Mouse (Mus musculus) liver, embryonic 14.5 days (tissue): Measurements from ENCODE around the gene Serpinb6a. TPM values are rescaled to one million over a fixed set of nuclear protein-coding genes. Genes with fewer than 3 reads are reported as not detected.

Source experiments
- ATAC-seq: fragments of 200-750 bp; cut with Nextera tagmentation; 2 replicates; pipeline ENCODE4 v1.8.0; 2017; ENCODE audit warnings: moderate number of reproducible peaks, mild to moderate bottlenecking, moderate library complexity; ENCODE audit not compliant: insufficient read depth
- DNase-seq, 3 experiments: peaks; one replicate each; pipeline ENCODE4 v3.0.0-alpha.2; 2012 to 2013; ENCODE audit warnings: low read depth in 3 of 3, low spot score in 3 of 3
- H3K27ac ChIP-seq: fragments of 300-500 bp; sonication (generic); 2 replicates; pipeline ENCODE4 v1.5.1; 2014; ENCODE audit warnings: moderate library complexity, mild to moderate bottlenecking, control low read depth, inconsistent platforms
- H3K27me3 ChIP-seq: fragments of 300-500 bp; sonication (generic); 2 replicates; pipeline ENCODE4 v1.6.1; 2014; ENCODE audit warnings: mild to moderate bottlenecking, low read length, moderate library complexity; ENCODE audit not compliant: control insufficient read depth, insufficient read depth
- H3K36me3 ChIP-seq: fragments of 300-500 bp; sonication (generic); replicated peaks from 2 replicates; pipeline ENCODE4 v1.6.1; 2014; ENCODE audit warnings: low read depth; ENCODE audit not compliant: control insufficient read depth, insufficient read depth
- H3K4me1 ChIP-seq, 2 experiments: fragments of 200-500 bp in 1 of 2; fragments of 300-500 bp in 1 of 2; sonication (generic) in 1 of 2; replicated peaks; 2 replicates each; pipeline ENCODE4 v1.6.1; 2012 to 2014; ENCODE audit warnings: antibody characterized with exemption in 1 of 2, inconsistent platforms in 1 of 2, low read length in 1 of 2; ENCODE audit not compliant: control insufficient read depth in 2 of 2, insufficient read depth in 2 of 2
- H3K4me2 ChIP-seq: fragments of 300-500 bp; sonication (generic); 2 replicates; pipeline ENCODE4 v1.6.1; 2014; ENCODE audit warnings: low read depth, mild to moderate bottlenecking, control low read depth, moderate library complexity
- H3K4me3 ChIP-seq, 2 experiments: fragments of 200-500 bp in 1 of 2; fragments of 300-500 bp in 1 of 2; sonication (generic) in 1 of 2; 2 replicates each; pipeline ENCODE4 v1.5.1; 2012 to 2014; ENCODE audit warnings: low read depth in 2 of 2, low read length in 2 of 2, mild to moderate bottlenecking in 2 of 2, control low read depth in 1 of 2, inconsistent platforms in 1 of 2, moderate library complexity in 1 of 2; ENCODE audit not compliant: insufficient read depth in 1 of 2
- H3K9ac ChIP-seq: fragments of 300-500 bp; sonication (generic); replicated peaks from 2 replicates; pipeline ENCODE4 v1.6.1; 2014; ENCODE audit warnings: mild to moderate bottlenecking, control low read depth, moderate library complexity
- H3K9me3 ChIP-seq: fragments of 300-500 bp; sonication (generic); 2 replicates; pipeline ENCODE4 v1.6.1; 2016; ENCODE audit warnings: low read length, mixed read lengths; ENCODE audit not compliant: control insufficient read depth
- CTCF ChIP-seq: IDR thresholded peaks from 2 replicates; pipeline ENCODE4 v1.5.1; 2016; ENCODE audit warnings: antibody characterized with exemption, low read depth, control low read depth
- EP300 ChIP-seq: IDR thresholded peaks from 2 replicates; pipeline ENCODE4 v1.6.1; 2016; ENCODE audit warnings: antibody characterized with exemption, low read depth
- WGBS: fragments of 180-500 bp; shearing (Covaris S2); extraction: QIAGEN DNeasy Blood & Tissue Kit; methylation state at CpG from one replicate; pipeline ENCODE4 v1.1.7; 2014; ENCODE audit not compliant: insufficient replicate concordance; 5-methylcytosine and 5-hydroxymethylcytosine counted together
- polyA plus RNA-seq, 2 experiments: library from polyadenylated mRNA; depleted of rRNA in 1 of 2; stranded (reverse) in 1 of 2; unstranded in 1 of 2; fragments of >200 nt; fragmentation: Nextera tagmentation in 1 of 2; extraction: Ambion mirVana in 1 of 2; gene quantifications; 2 replicates each; pipeline versions ENCODE4 v1.2.1 to v1.2.3; 2012 to 2014

Serpinb6a gene
- polyA plus RNA-seq, 2 experiments = 12.7 to 17.1 TPM

GRCm38 (mm10) chr13:34045511-34046249 is 43.1 kb upstream of the Serpinb6a start:
- Histone ChIP-seq H3K4me3 (no peak overlapping the region), H3K36me3 (no peaks in the 10 kb centered on the region), H3K4me1 (peaks cover 2 to 5% of the 10 kb centered on the region in 2 experiments; a peak in 1 of 4 replicates), H3K27me3 (no peaks in the 10 kb centered on the region), H3K9me3 (no peaks in the 10 kb centered on the region), H3K4me2 (no peak overlapping the region), H3K9ac (no peak overlapping the region), H3K27ac (no peak overlapping the region)
- ATAC-seq (peak; percentile 63), DNase-seq (no peak)
- 50% methylated on average over 5 of the region's 5 CpGs for WGBS
- TF ChIP-seq CTCF = no peak
- TF ChIP-seq EP300 = no peak

DNA sequence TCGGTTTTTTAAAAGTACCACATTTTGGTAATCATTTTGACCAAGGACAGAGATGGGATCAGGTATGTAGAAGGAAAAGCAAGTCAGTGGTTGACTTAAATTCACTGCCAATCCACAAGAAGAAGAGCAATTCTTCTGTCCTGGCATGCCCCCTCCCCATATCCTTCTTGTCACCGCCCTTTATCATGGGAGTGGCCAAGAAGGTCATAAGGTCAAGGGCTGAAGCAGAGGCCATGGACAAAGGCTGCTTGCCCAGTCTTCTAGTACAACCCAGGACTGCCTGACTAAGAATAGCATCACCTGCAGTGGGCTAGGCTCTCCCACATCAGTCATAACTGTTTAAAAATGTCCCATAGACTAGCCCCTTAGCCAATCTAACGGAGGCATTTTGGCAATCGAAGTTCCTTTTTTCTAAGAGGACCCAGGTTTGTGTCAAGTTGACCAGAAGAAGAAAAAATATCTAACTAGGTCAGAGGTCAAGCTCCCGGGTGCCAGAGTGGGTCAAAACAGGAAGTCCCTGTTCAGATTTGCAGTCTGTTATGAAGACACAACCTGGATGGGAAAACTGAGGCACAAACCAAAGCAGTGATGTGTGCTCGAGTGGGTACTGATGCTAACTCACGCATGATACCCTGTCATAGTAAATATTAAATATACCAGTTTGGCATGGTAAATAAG is 41.3 kb upstream of the Serpinb6a start:
- WGBS = 48% methylated on average over 7 of the region's 7 CpGs
- ATAC-seq (no peak), DNase-seq (no peak)
- Histone ChIP-seq H3K27ac (no peak overlapping the region), H3K4me3 (no peak overlapping the region), H3K4me1 (peaks cover 2 to 5% of the 10 kb centered on the region in 2 experiments; a peak in 1 of 4 replicates), H3K9me3 (no peaks in the 10 kb centered on the region), H3K9ac (no peak overlapping the region), H3K36me3 (no peaks in the 10 kb centered on the region), H3K27me3 (no peaks in the 10 kb centered on the region), H3K4me2 (no peak overlapping the region)
- TF ChIP-seq CTCF = no peak
- no peak for TF ChIP-seq EP300

DNA sequence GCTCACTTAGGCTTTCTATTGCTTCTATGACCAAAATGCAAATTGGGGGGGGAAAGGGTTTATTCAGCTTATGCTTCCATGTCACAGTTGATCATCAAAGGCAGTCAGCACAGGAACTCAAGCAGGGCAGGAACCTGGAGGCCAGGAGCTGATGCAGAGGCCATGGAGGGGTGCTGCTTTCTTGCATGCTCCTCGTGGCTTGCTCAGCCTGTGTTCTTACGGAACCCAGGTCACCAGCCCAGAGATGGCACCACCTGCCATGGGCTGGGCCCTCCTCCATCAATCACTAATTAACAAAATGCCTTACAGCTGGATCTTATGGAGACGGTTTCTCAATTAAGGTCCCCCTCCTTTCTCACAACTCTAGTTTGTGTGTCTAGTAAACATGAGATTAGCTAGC is 37.5 kb upstream of the Serpinb6a start:
- no peak overlapping the region for H3K4me2 ChIP-seq
- peaks cover 4 to 14% of the 10 kb centered on the region in 2 experiments; a peak in 3 of 4 replicates for H3K4me1 ChIP-seq
- ATAC-seq = no peak
- no peaks in the 10 kb centered on the region for H3K36me3 ChIP-seq
- DNase-seq = no peak
- TF ChIP-seq EP300 (no peak), CTCF (no peak)
- H3K9ac ChIP-seq = no peak overlapping the region
- no peaks in the 10 kb centered on the region for H3K9me3 ChIP-seq
- 54% methylated on average over 3 of the region's 3 CpGs for WGBS
- no peaks in the 10 kb centered on the region for H3K27me3 ChIP-seq
- no peak overlapping the region for H3K4me3 ChIP-seq
- no peak overlapping the region for H3K27ac ChIP-seq

DNA sequence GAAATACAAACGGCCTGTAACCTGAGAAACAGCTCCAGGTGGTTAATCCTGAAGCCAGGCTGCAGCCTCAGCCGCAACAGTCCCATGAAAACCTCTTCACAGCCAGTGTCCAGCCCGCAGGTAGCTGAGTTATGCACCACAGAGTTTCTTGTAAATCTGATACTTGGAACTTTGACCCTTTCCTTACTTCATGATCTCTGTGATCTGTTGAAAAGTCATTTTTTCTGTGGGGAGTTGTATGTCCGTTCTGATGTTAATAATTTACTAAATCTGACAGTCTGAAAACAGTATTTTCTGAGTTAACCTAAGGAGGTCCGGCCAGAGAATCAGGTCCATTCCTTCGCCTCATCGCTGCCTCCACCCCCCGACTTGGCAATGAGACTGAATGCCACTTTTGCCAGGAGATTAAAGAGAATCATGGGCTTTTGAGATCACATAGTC is 36.3 kb upstream of the Serpinb6a start:
- WGBS = 62% methylated on average over 8 of the region's 8 CpGs
- peak overlapping the region; percentile 81; the same call in 1 of the 2 replicates for H3K4me2 ChIP-seq
- DNase-seq (no peak), ATAC-seq (no peak)
- H3K9me3 ChIP-seq = no peaks in the 10 kb centered on the region
- no peak overlapping the region for H3K4me3 ChIP-seq
- H3K27me3 ChIP-seq = no peaks in the 10 kb centered on the region
- no peak overlapping the region for H3K9ac ChIP-seq
- H3K27ac ChIP-seq = no peak overlapping the region
- TF ChIP-seq CTCF (no peak), EP300 (no peak)
- H3K36me3 ChIP-seq = no peaks in the 10 kb centered on the region; the same call in 1 of the 2 replicates
- H3K4me1 ChIP-seq = peaks cover 3 to 14% of the 10 kb centered on the region in 2 experiments; a peak in 3 of 4 replicates

DNA sequence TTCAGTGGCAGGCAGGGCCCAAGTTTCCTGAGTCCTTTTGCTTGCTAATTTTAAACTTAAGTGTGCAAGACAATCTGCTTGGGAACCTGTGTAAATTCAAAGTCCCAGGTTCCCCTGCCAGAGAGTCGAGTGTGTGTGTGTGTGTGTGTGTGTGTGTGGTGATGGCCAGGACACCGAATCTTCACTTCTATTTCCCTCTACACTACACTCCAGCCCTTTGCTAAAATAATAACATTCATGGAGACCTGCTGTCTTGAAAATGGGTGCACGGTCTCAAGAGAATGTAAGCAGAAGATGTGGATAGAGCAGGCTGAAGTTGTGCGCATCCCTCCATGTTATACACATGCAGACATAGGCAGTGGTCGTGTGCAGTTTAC is 35.5 kb upstream of the Serpinb6a start:
- no peak for TF ChIP-seq CTCF
- ATAC-seq (no peak), DNase-seq (no peak)
- Histone ChIP-seq H3K27ac (no peak overlapping the region; the same call in 1 of the 2 replicates), H3K4me1 (peaks cover 2 to 11% of the 10 kb centered on the region in 2 experiments; a peak in 3 of 4 replicates), H3K4me3 (peak overlapping the region; percentile 74 to 79), H3K36me3 (peaks cover 7% of the 10 kb centered on the region), H3K9me3 (no peaks in the 10 kb centered on the region), H3K4me2 (peak overlapping the region; percentile 81), H3K9ac (peak overlapping the region; percentile 91), H3K27me3 (no peaks in the 10 kb centered on the region)
- WGBS = 38% methylated on average over 5 of the region's 5 CpGs
